Mouse (Mus musculus) stomach, postnatal 0 days (tissue): Measurements from ENCODE around the gene Vps53.

Experiments
- CTCF ChIP-seq: IDR thresholded peaks from 2 replicates; pipeline ENCODE4 v1.5.1; 2016; ENCODE audit warnings: antibody characterized with exemption, low read depth, mild to moderate bottlenecking, moderate library complexity
- EP300 ChIP-seq: optimal IDR thresholded peaks from 2 replicates; pipeline ENCODE3; 2016; ENCODE audit warnings: antibody characterized with exemption

DNA sequence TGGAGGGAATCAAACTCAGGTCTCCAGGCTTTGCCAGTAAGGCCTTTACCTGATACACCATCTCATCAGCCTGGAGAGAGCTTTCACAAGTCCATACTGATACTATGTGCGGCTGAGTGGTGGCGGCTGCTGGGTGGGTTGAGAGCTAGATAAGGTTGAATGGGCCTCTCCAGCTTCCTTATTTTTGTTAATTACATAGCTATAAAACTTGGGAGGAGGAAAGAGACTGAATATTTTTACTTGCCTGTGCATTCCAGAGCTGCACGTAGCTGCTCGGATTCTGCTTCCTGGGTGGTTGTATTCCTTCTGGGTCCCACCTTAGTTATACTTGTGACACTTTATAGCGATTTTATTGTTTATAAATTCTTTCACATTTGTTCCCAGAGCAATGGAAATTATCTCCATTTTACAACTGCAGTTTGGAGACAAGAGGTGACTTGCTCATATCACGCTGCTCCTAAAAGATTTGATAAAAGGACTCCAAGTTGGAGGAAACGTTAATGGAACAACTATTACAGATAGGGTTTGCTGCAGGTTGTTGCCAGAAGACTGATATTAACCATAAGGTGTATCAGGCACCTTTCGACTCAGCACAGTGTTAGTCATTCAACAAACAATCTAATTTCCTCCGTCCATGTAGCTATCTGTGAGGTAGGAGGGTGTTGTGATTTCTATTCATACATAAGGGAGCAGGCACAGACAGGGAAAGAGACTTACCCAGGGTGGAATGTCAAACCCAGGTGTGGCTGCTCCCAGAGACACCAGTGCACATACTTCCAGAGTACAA is 168.4 kb downstream of the Vps53 start:
- TF ChIP-seq CTCF: no peak
- TF ChIP-seq EP300: no peak
